Mouse (Mus musculus) heart, postnatal 10 days (tissue): ENCODE measurements around the gene Lst1. TPM values are rescaled to one million over a fixed set of nuclear protein-coding genes. Genes with fewer than 3 reads are reported as not detected.

Experiments
- DNase-seq, 2 experiments: peaks; one replicate each; pipeline ENCODE4 v3.0.0; 2021
- intact Hi-C: fragments of 180-260 bp; cut with DNase I; formaldehyde crosslinking; loops from one replicate; pipeline ENCODE4 v1.15.1; 2025
- microRNA-seq, 2 experiments: library from miRNA; unstranded; fragments of <30 nt; microRNA quantifications; one replicate each; pipeline ENCODE4 v1.2.0; 2022
- total RNA-seq, 2 experiments: library from RNA; stranded (reverse); gene quantifications; 2 replicates each; pipeline ENCODE4 v1.2.3; 2021

Gene Lst1
- total RNA-seq, 2 experiments from 2014 or later, result 2.8 to 4.5 TPM

- no peak for DNase-seq
- intact Hi-C loops, result loop anchor here (2.0 kb wide), 1 partner anchor 27 kb away; no protein-coding TSS in a partner anchor
These were observed 52.5 kb downstream of the Lst1 start for GRCm38 (mm10) chr17:35135591-35136320.

Small RNA genes lying within 50 kb of the gene (microRNA-seq; reads per million reads assigned to microRNA genes)
- gene Mir6973a (0 reads per million in 2 experiments), gene Mir6974 (0 reads per million in 2 experiments)

Other genes starting within 250 kb of the Lst1 start
- gene Hspa1b, start 229.2 kb downstream of the Lst1 start, total RNA-seq, result 1 to 10 TPM; 3.9 to 4.5 TPM
- gene Gm20481, start 218.5 kb downstream of the Lst1 start, total RNA-seq, result not detected
- gene Hspa1a, start 216.3 kb downstream of the Lst1 start, total RNA-seq, result 1 to 10 TPM; 2.6 TPM
- 1 to 10 TPM; 4.0 to 4.1 TPM for gene Hspa1l, start 215.7 kb downstream of the Lst1 start, total RNA-seq
- 10 to 100 TPM; 28.8 to 31.7 TPM for gene Lsm2, start 206.6 kb downstream of the Lst1 start, total RNA-seq
- gene Vars, start 187.5 kb downstream of the Lst1 start, total RNA-seq, result 10 to 100 TPM; 34.5 to 35.6 TPM
- 1 to 10 TPM; 3.3 to 3.8 TPM for gene Vwa7, start 171.9 kb downstream of the Lst1 start, total RNA-seq
- under 1 TPM in 1 of 2 experiments, not detected in 1; 0.38 TPM for gene Sapcd1, start 160.4 kb downstream of the Lst1 start, total RNA-seq
- 1 to 10 TPM; 2.0 TPM for gene Msh5, start 141.7 kb downstream of the Lst1 start, total RNA-seq
- gene Clic1, start 138.5 kb downstream of the Lst1 start, total RNA-seq, result 100 to 1,000 TPM; 115 to 118 TPM
- gene Ddah2, start 129.4 kb downstream of the Lst1 start, total RNA-seq, result 10 to 100 TPM; 84.5 to 86.1 TPM
- gene Ly6g6c, start 123.1 kb downstream of the Lst1 start, total RNA-seq, result not detected
- under 1 TPM; 0.55 to 0.77 TPM for gene Mpig6b, start 122.3 kb downstream of the Lst1 start, total RNA-seq
- under 1 TPM; 0.24 to 0.37 TPM for gene Ly6g6e, start 111.5 kb downstream of the Lst1 start, total RNA-seq
- 1 to 10 TPM; 1.1 to 1.2 TPM for gene Ly6g6d, start 110.4 kb downstream of the Lst1 start, total RNA-seq
- gene Ly6g6f, start 102.8 kb downstream of the Lst1 start, total RNA-seq, result not detected
- gene Abhd16a, start 99.2 kb downstream of the Lst1 start, total RNA-seq, result 10 to 100 TPM; 51.0 to 55.7 TPM
- not detected for gene Ly6g5c, start 80.2 kb downstream of the Lst1 start, total RNA-seq
- gene Ly6g5b, start 73.0 kb downstream of the Lst1 start, total RNA-seq, result under 1 TPM in 1 of 2 experiments, not detected in 1; 0.67 TPM
- gene Gpank1, start 67.0 kb downstream of the Lst1 start, total RNA-seq, result 1 to 10 TPM; 6.6 to 8.3 TPM
- 100 to 1,000 TPM; 183 to 187 TPM for gene Csnk2b, start 66.4 kb downstream of the Lst1 start, total RNA-seq
- 10 to 100 TPM; 28.5 to 32.4 TPM for gene D17H6S53E, start 62.1 kb downstream of the Lst1 start, total RNA-seq
- gene Apom, start 56.4 kb downstream of the Lst1 start, total RNA-seq, result not detected
- gene Bag6, start 53.3 kb downstream of the Lst1 start, total RNA-seq, result 100 to 1,000 TPM; 285 to 291 TPM
- gene Prrc2a, start 23.5 kb downstream of the Lst1 start, total RNA-seq, result 100 to 1,000 TPM; 195 to 211 TPM
- gene Aif1, start 12.4 kb downstream of the Lst1 start, total RNA-seq, result 1 to 10 TPM; 2.9 to 4.6 TPM
- gene Ltb, start 6.0 kb upstream of the Lst1 start, total RNA-seq, result 1 to 10 TPM in 1 of 2 experiments, under 1 TPM in 1; 0.94 to 1.2 TPM
- gene Tnf, start 13.6 kb upstream of the Lst1 start, total RNA-seq, result under 1 TPM; 0.72 to 0.87 TPM
- gene Lta, start 16.9 kb upstream of the Lst1 start, total RNA-seq, result under 1 TPM in 1 of 2 experiments, not detected in 1; 0.17 TPM
- under 1 TPM in 1 of 2 experiments, not detected in 1; 0.84 TPM for gene Gm16181, start 32.4 kb upstream of the Lst1 start, total RNA-seq
- 1 to 10 TPM; 4.9 to 5.7 TPM for gene Atp6v1g2, start 45.2 kb upstream of the Lst1 start, total RNA-seq
- gene Nfkbil1, start 47.4 kb upstream of the Lst1 start, total RNA-seq, result 10 to 100 TPM in 1 of 2 experiments, 1 to 10 TPM in 1; 10.0 to 12.2 TPM
- 100 to 1,000 TPM; 163 to 169 TPM for gene Ddx39b, start 53.3 kb upstream of the Lst1 start, total RNA-seq
- gene H2-D1, start 74.3 kb upstream of the Lst1 start, total RNA-seq, result 10 to 100 TPM; 67.7 to 69.9 TPM
- gene H2-Q1, start 132.0 kb upstream of the Lst1 start, total RNA-seq, result 1 to 10 TPM in 1 of 2 experiments, under 1 TPM in 1; 0.55 to 1.1 TPM
- gene H2-Q2, start 153.8 kb upstream of the Lst1 start, total RNA-seq, result 1 to 10 TPM in 1 of 2 experiments, under 1 TPM in 1; 0.89 to 1.2 TPM
- gene H2-Q4, start 191.2 kb upstream of the Lst1 start, total RNA-seq, result 10 to 100 TPM in 1 of 2 experiments, 1 to 10 TPM in 1; 8.5 to 10.6 TPM
- under 1 TPM; 0.25 to 0.38 TPM for gene H2-Q6, start 236.4 kb upstream of the Lst1 start, total RNA-seq